Mouse (Mus musculus) forebrain, embryonic 11.5 days (tissue): Measurements from ENCODE around the gene Prkcb. TPM values are rescaled to one million over a fixed set of nuclear protein-coding genes. Genes with fewer than 3 reads are reported as not detected.
A peak's percentile ranks its signal among the peaks of the same experiment; 100 is the strongest.

Experiments used
- ATAC-seq: fragments of 200-750 bp; cut with Nextera tagmentation; replicated peaks from 2 replicates; pipeline ENCODE4 v1.8.0; 2017; ENCODE audit warnings: moderate TSS enrichment; ENCODE audit not compliant: low FRiP score
- DNase-seq: peaks from one replicate; pipeline ENCODE4 v3.0.0-alpha.2; 2017; ENCODE audit warnings: low spot score
- H3K27ac ChIP-seq: fragments of 300-500 bp; sonication (generic); 2 replicates; pipeline ENCODE4 v1.5.1; 2014; ENCODE audit warnings: low read depth, low read length
- H3K27me3 ChIP-seq: fragments of 300-500 bp; sonication (generic); 2 replicates; pipeline ENCODE4 v1.6.1; 2014; ENCODE audit warnings: mild to moderate bottlenecking, low read length, mixed read lengths; ENCODE audit not compliant: control insufficient read depth, insufficient read depth
- H3K36me3 ChIP-seq: fragments of 300-500 bp; sonication (generic); 2 replicates; pipeline ENCODE4 v1.6.1; 2014; ENCODE audit warnings: mild to moderate bottlenecking, low read length, moderate library complexity, mixed read lengths; ENCODE audit not compliant: control insufficient read depth, insufficient read depth
- H3K4me1 ChIP-seq: fragments of 300-500 bp; sonication (generic); replicated peaks from 2 replicates; pipeline ENCODE4 v1.6.1; 2014; ENCODE audit warnings: low read length, mixed read lengths; ENCODE audit not compliant: control insufficient read depth, insufficient read depth
- H3K4me2 ChIP-seq: fragments of 300-500 bp; sonication (generic); 2 replicates; pipeline ENCODE4 v1.6.1; 2014; ENCODE audit warnings: low read depth, mild to moderate bottlenecking, low read length, moderate library complexity, mixed read lengths; ENCODE audit not compliant: severe bottlenecking
- H3K4me3 ChIP-seq: fragments of 300-500 bp; sonication (generic); 2 replicates; pipeline ENCODE4 v1.5.1; 2014; ENCODE audit warnings: low read depth, low read length
- H3K9ac ChIP-seq: fragments of 300-500 bp; sonication (generic); 2 replicates; pipeline ENCODE4 v1.6.1; 2014; ENCODE audit warnings: low read length
- H3K9me3 ChIP-seq: fragments of 300-500 bp; sonication (generic); 2 replicates; pipeline ENCODE4 v1.6.1; 2016; ENCODE audit warnings: low read length, mixed read lengths; ENCODE audit not compliant: control insufficient read depth
- WGBS: fragments of 180-500 bp; shearing (Covaris S2); extraction: QIAGEN DNeasy Blood & Tissue Kit; methylation state at CpG from one replicate; pipeline ENCODE4 v1.1.7; 2014; 5-methylcytosine and 5-hydroxymethylcytosine counted together
- polyA plus RNA-seq: library from polyadenylated mRNA; unstranded; fragments of >200 nt; fragmentation: Nextera tagmentation; extraction: Ambion mirVana; gene quantifications from 2 replicates; pipeline ENCODE4 v1.2.1, GENCODE M21; 2014

Prkcb gene
- polyA plus RNA-seq, 1 experiment from 2014 or later: 10.0 TPM

DNA sequence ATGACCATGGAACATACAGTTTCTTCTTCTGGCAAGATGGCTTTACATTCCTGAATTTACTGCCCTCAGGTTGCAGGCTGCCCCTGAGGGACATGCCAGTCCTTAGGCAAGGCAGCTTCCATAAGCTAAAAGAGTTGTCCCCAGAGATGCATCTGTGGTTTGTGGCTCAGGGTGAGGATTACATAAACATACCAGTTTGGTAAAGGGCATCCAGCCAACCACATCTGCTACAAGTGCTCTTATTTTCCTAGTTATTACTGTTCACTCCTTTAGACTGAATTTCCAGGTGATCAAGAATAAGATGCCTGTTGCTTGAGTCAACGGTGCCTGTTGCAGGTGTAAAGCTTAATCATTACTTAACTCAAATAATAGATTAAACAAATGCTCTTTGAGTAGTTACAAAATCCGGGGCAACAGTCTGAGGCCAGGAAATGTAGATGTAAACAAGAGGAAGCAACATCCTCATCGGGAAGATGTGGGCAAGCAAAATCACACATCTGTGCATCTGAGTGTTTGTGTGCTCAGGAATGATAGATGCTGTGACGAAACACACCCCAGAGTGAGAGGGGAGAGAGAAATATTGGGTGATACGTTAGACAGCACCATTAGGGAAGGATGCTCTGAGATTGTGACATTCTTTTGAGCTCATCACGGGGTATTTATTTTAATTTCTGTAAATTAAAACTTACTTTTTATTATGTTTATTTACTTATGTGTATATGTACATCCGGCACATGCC, 376.9 kb downstream of the Prkcb start:
- H3K27me3 ChIP-seq: no peaks in the 10 kb centered on the region
- no peaks in the 10 kb centered on the region for H3K9me3 ChIP-seq
- H3K9ac ChIP-seq: no peak overlapping the region
- DNase-seq: no peak
- H3K4me1 ChIP-seq: no peaks in the 10 kb centered on the region
- no peaks in the 10 kb centered on the region for H3K36me3 ChIP-seq
- H3K4me2 ChIP-seq: no peak overlapping the region
- 88% methylated on average over 7 of the region's 7 CpGs for WGBS
- H3K27ac ChIP-seq: no peak overlapping the region
- H3K4me3 ChIP-seq: no peak overlapping the region
- ATAC-seq: no peak

DNA sequence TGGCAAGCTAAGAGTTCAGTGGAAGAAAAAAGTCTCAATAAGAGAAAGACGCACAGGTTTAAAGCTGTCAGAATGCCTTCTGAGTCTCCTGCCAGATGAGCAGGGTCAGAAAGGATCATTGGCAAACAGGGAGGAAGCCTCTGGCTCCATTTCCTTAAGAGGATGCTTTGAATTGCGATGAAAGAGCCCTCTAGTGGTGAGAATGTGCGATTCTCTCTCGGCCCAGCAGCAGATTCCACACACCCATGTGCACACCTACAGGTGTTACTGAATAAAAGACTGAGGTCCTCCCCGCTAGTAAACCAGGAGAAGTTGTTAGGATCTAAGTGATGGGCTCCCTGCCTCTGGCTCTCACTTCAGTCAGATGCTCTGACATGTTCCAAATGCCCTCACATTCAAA, 379.4 kb downstream of the Prkcb start:
- Histone ChIP-seq H3K27ac (no peak overlapping the region), H3K4me2 (no peak overlapping the region), H3K9me3 (no peaks in the 10 kb centered on the region), H3K27me3 (peaks cover 8% of the 10 kb centered on the region; the same call in 1 of the 2 replicates), H3K4me3 (no peak overlapping the region), H3K4me1 (no peaks in the 10 kb centered on the region), H3K36me3 (no peaks in the 10 kb centered on the region), H3K9ac (no peak overlapping the region)
- no peak for ATAC-seq
- no peak for DNase-seq
- WGBS: 27% methylated on average over 5 of the region's 5 CpGs

- peaks cover 8% of the 10 kb centered on the region; the same call in 1 of the 2 replicates for H3K27me3 ChIP-seq
- H3K4me3 ChIP-seq: peak within 1 kb of the TSS; percentile 7; the same call in 1 of the 2 replicates
- 9% methylated on average over 13 of the region's 13 CpGs for WGBS
- DNase-seq (no peak), ATAC-seq (no peak)
- H3K27ac ChIP-seq: no peak within 1 kb of the TSS
- peak within 1 kb of the TSS; percentile 40 for H3K4me2 ChIP-seq
- no peak within 1 kb of the TSS for H3K9ac ChIP-seq
- no peaks in the 10 kb centered on the region for H3K9me3 ChIP-seq
- H3K36me3 ChIP-seq: no peaks in the 10 kb centered on the region
- H3K4me1 ChIP-seq: no peaks in the 10 kb centered on the region
Measured at GRCm38 (mm10) chr7:122670442-122670872, 381.9 kb downstream of the Prkcb start, which contains the start of gene Cacng3. Gene Cacng3 (plus strand): TSS chr7:122670492.

GRCm38 (mm10) chr7:122670873-122671641, 382.5 kb downstream of the Prkcb start:
- Histone ChIP-seq H3K4me1 (no peaks in the 10 kb centered on the region), H3K4me3 (peak overlapping the region; percentile 7; the same call in 1 of the 2 replicates), H3K9me3 (no peaks in the 10 kb centered on the region), H3K27ac (no peak overlapping the region), H3K27me3 (peaks cover 8% of the 10 kb centered on the region; the same call in 1 of the 2 replicates), H3K36me3 (no peaks in the 10 kb centered on the region), H3K4me2 (peak overlapping the region; percentile 40), H3K9ac (no peak overlapping the region)
- DNase-seq (peak; percentile 97), ATAC-seq (peak; percentile 86)
- WGBS: 7% methylated on average over 45 of the region's 45 CpGs

GRCm38 (mm10) chr7:122672981-122673380, 384.4 kb downstream of the Prkcb start:
- Histone ChIP-seq H3K4me3 (no peak overlapping the region), H3K4me1 (no peaks in the 10 kb centered on the region), H3K4me2 (no peak overlapping the region), H3K36me3 (no peaks in the 10 kb centered on the region), H3K27me3 (peaks cover 8% of the 10 kb centered on the region; the same call in 1 of the 2 replicates), H3K9me3 (no peaks in the 10 kb centered on the region), H3K9ac (no peak overlapping the region), H3K27ac (no peak overlapping the region)
- no peak for DNase-seq
- WGBS: 61% methylated on average over 5 of the region's 5 CpGs
- no peak for ATAC-seq

DNA sequence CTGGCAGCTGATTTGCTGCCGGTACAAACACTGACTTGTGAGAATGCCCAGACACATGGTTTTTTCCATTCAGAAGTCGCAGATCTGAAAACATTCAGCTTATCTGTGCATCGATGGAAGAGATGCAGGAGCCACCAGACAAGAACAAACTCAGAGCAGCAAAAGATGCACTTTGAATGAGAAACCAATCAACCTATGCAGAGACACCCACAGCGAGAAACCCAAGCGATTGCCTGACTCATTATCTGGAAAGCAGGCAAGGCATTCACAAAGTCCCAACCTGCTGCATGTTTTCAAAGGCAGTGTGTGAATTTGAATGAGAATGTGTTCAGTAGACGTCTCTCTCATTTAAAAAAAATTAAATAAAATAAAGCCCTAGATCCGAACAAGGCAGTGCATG, 386.7 kb downstream of the Prkcb start:
- Histone ChIP-seq H3K4me1 (no peaks in the 10 kb centered on the region), H3K9me3 (no peaks in the 10 kb centered on the region), H3K27ac (no peak overlapping the region), H3K27me3 (peaks cover 8% of the 10 kb centered on the region; the same call in 1 of the 2 replicates), H3K9ac (no peak overlapping the region), H3K36me3 (no peaks in the 10 kb centered on the region), H3K4me3 (no peak overlapping the region), H3K4me2 (no peak overlapping the region)
- no peak for ATAC-seq
- WGBS: 73% methylated on average over 7 of the region's 7 CpGs
- DNase-seq: no peak

Other genes with a start within 250 kb of the Prkcb start
- 89.0 and 90.6 TPM in 2 replicates for gene Ubfd1, start 221.6 kb upstream of the Prkcb start, polyA plus RNA-seq
- 18.1 and 18.3 TPM in 2 replicates for gene Ears2, start 221.5 kb upstream of the Prkcb start, polyA plus RNA-seq
- gene Ndufab1, start 186.9 kb upstream of the Prkcb start, polyA plus RNA-seq: 625 TPM in 2 replicates
- gene Palb2, start 155.8 kb upstream of the Prkcb start, polyA plus RNA-seq: 25.3 and 27.0 TPM in 2 replicates
- 126 and 135 TPM in 2 replicates for gene Dctn5, start 155.7 kb upstream of the Prkcb start, polyA plus RNA-seq
- gene Plk1, start 129.3 kb upstream of the Prkcb start, polyA plus RNA-seq: 191 and 197 TPM in 2 replicates
- gene Ern2, start 102.5 kb upstream of the Prkcb start, polyA plus RNA-seq: 0.09 and 0.23 TPM in 2 replicates
- not detected in 2 replicates for gene Chp2, start 69.3 kb upstream of the Prkcb start, polyA plus RNA-seq